Mouse (Mus musculus): ENCODE data around the gene Arpc5l.
"Not testable (repeated sequence)": the region's sequence is repeated elsewhere in the genome, so short reads cannot be mapped to it uniquely, and the experiment has no call there.

The Arpc5l gene

DNA sequence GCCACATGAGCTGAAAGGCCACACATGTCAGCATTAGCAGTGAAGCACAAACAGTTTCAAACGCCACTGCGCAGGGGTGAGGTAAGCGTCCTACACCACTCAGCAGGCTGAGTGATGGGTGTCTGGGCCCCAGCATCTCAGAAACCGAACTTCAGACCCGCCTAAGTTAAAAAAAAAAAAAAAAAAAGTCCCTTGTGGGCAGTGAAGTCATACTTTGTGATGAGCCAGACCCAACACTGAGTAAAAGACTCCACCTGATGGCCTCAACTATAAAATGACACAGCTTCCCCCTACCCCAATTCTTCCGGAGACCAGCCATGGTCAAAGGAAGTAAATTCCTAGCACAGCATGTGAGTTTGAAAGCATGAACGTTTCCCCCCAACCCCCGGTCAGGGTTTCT lies 2.0 kb upstream of the Arpc5l start:
- TF ChIP-seq POU5F1 (IDR thresholded peaks at IDR 0.05; ENCODE audit: borderline replicate concordance, low read length), result no peak
- TF ChIP-seq CTCF (conservative IDR thresholded peaks at IDR 0.05; ENCODE audit: low read length), result no peak
- TF ChIP-seq NANOG (IDR thresholded peaks at IDR 0.05; ENCODE audit: borderline replicate concordance, low read length), result no peak
- Histone ChIP-seq H3K9me3 (ENCODE audit: low read length) (no peaks in the 10 kb centered on the region), H3K36me3 (ENCODE audit: insufficient read depth, low read length) (peaks cover 53% of the 10 kb centered on the region), H3K4me3 (replicated peaks; ENCODE audit: low read length) (peak overlapping the region; percentile 98), H3K4me1 (replicated peaks; ENCODE audit: low read depth, low read length) (peaks cover 67% of the 10 kb centered on the region), H3K27me3 (ENCODE audit: insufficient read depth, low read length) (no peaks in the 10 kb centered on the region)

DNA sequence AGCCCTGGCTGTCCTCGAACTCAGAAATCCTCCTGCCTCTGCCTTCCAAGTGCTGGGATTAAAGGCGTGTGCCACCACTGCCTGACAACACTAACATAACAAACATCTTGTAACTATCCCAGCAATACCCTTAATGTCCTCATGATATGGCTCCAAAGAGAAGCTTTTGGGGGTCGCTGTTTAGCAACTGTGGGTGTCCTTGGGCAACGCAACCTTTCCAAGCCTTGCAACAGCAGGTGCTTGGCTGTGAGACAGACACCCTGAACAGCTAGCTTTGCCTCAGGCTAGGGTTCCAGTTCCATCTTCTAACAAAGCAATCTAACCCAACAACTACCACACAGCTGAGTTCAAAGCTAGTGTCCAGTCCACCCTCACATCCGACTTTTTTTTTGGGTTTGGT lies 1.6 kb upstream of the Arpc5l start:
- Histone ChIP-seq H3K4me1 (replicated peaks; ENCODE audit: low read depth, low read length) (peaks cover 63% of the 10 kb centered on the region), H3K4me3 (replicated peaks; ENCODE audit: low read length) (peak overlapping the region; percentile 98), H3K27me3 (ENCODE audit: insufficient read depth, low read length) (no peaks in the 10 kb centered on the region), H3K36me3 (ENCODE audit: insufficient read depth, low read length) (peaks cover 53% of the 10 kb centered on the region), H3K9me3 (ENCODE audit: low read length) (no peaks in the 10 kb centered on the region)
- no peak for TF ChIP-seq CTCF (conservative IDR thresholded peaks at IDR 0.05; ENCODE audit: low read length)
- no peak for TF ChIP-seq POU5F1 (IDR thresholded peaks at IDR 0.05; ENCODE audit: borderline replicate concordance, low read length)
- TF ChIP-seq NANOG (IDR thresholded peaks at IDR 0.05; ENCODE audit: borderline replicate concordance, low read length), result no peak

DNA sequence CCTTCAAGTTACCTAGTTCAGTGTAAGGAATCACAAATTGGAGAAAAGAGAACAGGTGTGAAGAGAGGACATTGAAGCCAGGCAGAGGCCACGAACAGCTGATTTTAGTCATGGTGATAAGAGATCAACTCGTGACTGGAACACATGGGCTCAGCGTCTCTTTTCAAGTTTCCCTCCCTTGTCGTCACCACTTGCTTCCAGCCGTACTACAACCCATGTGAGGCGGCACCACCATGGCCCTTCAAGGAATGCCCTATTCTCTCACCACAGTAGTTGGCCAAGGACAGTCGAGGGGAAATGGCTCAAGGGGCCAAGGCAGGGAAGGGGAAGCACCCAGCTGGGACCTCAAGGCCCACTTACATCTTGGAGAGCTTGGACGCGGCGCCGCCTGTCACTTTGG lies 776 bp upstream of the Arpc5l start:
- TF ChIP-seq CTCF (conservative IDR thresholded peaks at IDR 0.05; ENCODE audit: low read length) (no peak), NANOG (IDR thresholded peaks at IDR 0.05; ENCODE audit: borderline replicate concordance, low read length) (no peak), POU5F1 (IDR thresholded peaks at IDR 0.05; ENCODE audit: borderline replicate concordance, low read length) (no peak)
- H3K9me3 ChIP-seq (ENCODE audit: low read length), result no peaks in the 10 kb centered on the region
- H3K4me1 ChIP-seq (replicated peaks; ENCODE audit: low read depth, low read length), result peaks cover 63% of the 10 kb centered on the region
- H3K27me3 ChIP-seq (ENCODE audit: insufficient read depth, low read length), result no peaks in the 10 kb centered on the region
- H3K4me3 ChIP-seq (replicated peaks; ENCODE audit: low read length), result peak overlapping the region; percentile 98
- H3K36me3 ChIP-seq (ENCODE audit: insufficient read depth, low read length), result peaks cover 52% of the 10 kb centered on the region

DNA sequence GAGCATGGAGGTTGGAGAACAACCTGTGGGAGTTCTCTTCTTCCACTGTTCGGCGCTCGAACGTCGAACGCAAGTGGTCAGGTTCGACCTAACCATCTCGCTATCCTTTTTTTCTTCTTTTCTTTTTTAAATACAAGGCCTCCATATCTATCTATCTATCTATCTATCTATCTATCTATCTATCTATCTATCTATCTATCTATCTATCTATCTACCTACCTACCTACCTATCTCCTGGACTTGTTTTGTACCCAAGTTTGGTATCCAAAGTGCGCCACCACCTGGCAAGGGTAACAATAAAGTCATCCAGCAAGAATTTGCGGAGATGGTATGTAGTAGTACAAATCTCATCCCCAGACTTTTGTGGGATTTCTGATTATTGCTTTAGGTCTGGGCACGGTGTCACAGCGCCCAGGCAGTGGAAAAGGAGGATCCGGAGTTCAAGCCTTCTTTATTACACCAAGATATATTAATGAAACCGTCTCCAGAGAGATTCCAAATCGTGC lies 479 bp downstream of the Arpc5l start, which contains the start of gene Rpl35:
TSS of gene Rpl35 (minus strand) at position 51 of the 506 bp plus-strand sequence.
- H3K27me3 ChIP-seq (ENCODE audit: insufficient read depth, low read length), result no peaks in the 10 kb centered on the region
- H3K36me3 ChIP-seq (ENCODE audit: insufficient read depth, low read length), result peaks cover 49% of the 10 kb centered on the region
- TF ChIP-seq CTCF (conservative IDR thresholded peaks at IDR 0.05; ENCODE audit: low read length) (peak; percentile 31), NANOG (IDR thresholded peaks at IDR 0.05; ENCODE audit: borderline replicate concordance, low read length) (no peak)
- peak within 1 kb of the TSS; percentile 98 for H3K4me3 ChIP-seq (replicated peaks; ENCODE audit: low read length)
- no peaks in the 10 kb centered on the region for H3K9me3 ChIP-seq (ENCODE audit: low read length)
- H3K4me1 ChIP-seq (replicated peaks; ENCODE audit: low read depth, low read length), result peaks cover 61% of the 10 kb centered on the region

DNA sequence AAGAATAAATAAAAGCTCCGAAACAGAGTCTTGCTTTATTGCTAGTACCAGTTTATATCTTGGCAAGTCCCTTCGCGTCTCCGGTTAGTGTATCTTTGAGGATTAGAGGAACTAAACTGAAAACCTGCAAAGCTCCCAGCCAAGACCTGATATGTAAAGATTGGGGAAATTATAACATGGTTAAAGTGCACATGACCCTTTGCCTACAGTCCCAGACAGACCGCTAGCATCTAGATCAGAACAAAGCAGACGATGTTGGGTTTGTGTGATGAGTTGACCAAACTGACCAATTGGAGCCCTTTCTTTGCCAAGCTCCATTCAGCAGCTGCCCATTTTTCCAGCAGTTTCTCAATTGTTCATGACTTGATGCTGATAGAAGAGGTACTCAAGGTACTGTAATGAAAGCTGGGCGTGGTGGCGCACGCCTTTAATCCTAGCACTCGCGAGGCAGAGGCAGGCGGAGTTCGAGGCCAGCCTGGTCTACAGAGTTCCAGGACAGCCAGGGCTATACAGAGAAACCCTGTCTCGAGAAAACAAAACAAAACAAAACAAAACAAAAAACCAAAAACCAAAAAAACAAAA lies 1.1 kb downstream of the Arpc5l start:
- no peaks in the 10 kb centered on the region for H3K9me3 ChIP-seq (ENCODE audit: low read length)
- H3K27me3 ChIP-seq (ENCODE audit: insufficient read depth, low read length), result no peaks in the 10 kb centered on the region
- H3K36me3 ChIP-seq (ENCODE audit: insufficient read depth, low read length), result peaks cover 49% of the 10 kb centered on the region
- peak overlapping the region; percentile 98 for H3K4me3 ChIP-seq (replicated peaks; ENCODE audit: low read length)
- H3K4me1 ChIP-seq (replicated peaks; ENCODE audit: low read depth, low read length), result peaks cover 60% of the 10 kb centered on the region
- no peak for TF ChIP-seq CTCF (conservative IDR thresholded peaks at IDR 0.05; ENCODE audit: low read length)
- no peak for TF ChIP-seq NANOG (IDR thresholded peaks at IDR 0.05; ENCODE audit: borderline replicate concordance, low read length)
- TF ChIP-seq POU5F1 (IDR thresholded peaks at IDR 0.05; ENCODE audit: borderline replicate concordance, low read length), result no peak

DNA sequence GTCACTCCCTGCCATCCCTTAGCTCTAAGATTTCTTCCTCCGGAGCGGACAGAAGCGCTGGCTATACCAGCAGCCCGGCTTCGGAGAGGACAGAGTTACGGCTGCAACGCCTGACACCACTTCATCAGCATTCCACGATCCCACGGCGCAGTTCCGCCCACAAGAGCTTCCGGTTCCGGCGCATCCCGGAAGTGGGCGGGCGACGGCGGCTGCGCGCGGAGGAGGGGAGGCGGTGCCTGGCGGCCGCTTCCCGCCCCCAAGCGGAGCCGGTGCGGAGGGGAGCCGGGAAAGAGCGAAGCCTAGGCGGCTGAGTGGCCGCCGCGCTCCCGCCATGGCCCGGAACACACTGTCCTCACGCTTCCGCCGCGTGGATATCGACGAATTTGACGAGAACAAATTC lies 2.7 kb downstream of the Arpc5l start:
- Histone ChIP-seq H3K36me3 (ENCODE audit: insufficient read depth, low read length) (peaks cover 49% of the 10 kb centered on the region), H3K4me3 (replicated peaks; ENCODE audit: low read length) (peak overlapping the region; percentile 98), H3K27me3 (ENCODE audit: insufficient read depth, low read length) (no peaks in the 10 kb centered on the region), H3K4me1 (replicated peaks; ENCODE audit: low read depth, low read length) (peaks cover 60% of the 10 kb centered on the region), H3K9me3 (ENCODE audit: low read length) (no peaks in the 10 kb centered on the region)
- TF ChIP-seq NANOG (IDR thresholded peaks at IDR 0.05; ENCODE audit: borderline replicate concordance, low read length), result no peak
- TF ChIP-seq POU5F1 (IDR thresholded peaks at IDR 0.05; ENCODE audit: borderline replicate concordance, low read length), result no peak
- TF ChIP-seq CTCF (conservative IDR thresholded peaks at IDR 0.05; ENCODE audit: low read length), result no peak

DNA sequence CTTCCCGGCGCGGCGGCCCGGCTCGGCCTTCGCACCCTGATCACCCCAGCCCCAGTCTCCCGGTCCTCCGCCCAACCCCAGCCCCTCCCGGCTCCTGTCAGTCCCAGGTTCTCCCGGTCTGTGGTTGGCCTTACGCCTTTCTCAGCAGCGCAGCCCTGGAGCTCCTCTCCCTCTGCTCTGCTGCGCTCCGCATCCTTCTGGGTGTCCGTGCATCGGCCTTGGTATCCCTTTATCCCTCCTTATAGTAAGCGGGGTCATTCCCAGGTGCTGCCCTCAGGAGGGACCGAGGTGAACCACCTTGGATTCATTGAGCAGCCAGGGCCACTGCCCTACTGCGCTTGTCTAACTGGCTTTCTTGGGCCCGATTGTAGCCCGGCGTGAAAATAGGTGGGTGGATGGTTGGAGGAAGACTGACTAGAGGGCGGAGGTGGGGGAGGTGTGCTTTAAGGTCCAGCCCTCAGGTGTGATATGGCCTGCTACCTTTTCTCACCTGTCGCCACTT lies 3.3 kb downstream of the Arpc5l start:
- H3K4me1 ChIP-seq (replicated peaks; ENCODE audit: low read depth, low read length), result peaks cover 62% of the 10 kb centered on the region
- H3K4me3 ChIP-seq (replicated peaks; ENCODE audit: low read length), result peak overlapping the region; percentile 98
- H3K36me3 ChIP-seq (ENCODE audit: insufficient read depth, low read length), result peaks cover 49% of the 10 kb centered on the region
- no peaks in the 10 kb centered on the region for H3K9me3 ChIP-seq (ENCODE audit: low read length)
- no peaks in the 10 kb centered on the region for H3K27me3 ChIP-seq (ENCODE audit: insufficient read depth, low read length)
- no peak for TF ChIP-seq CTCF (conservative IDR thresholded peaks at IDR 0.05; ENCODE audit: low read length)

DNA sequence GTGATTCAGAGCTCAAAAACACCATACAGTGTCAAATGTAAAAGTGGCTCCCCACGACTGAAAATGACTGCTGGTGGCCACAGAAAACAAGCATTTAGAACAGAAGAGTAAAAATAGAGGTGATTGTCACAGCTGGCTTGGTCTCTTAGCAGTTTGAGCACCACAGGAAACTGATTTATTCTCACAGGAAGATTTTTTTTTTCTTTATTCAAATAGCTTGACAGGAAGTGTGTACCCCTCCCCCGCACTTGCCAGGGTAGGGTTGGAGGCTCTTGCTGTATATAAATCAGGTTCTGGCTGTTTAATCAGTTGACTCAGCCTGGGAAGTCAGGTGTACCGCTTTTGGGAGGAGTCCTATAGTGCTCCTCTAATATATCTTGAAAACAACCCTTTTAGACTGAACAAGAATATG lies 3.8 kb downstream of the Arpc5l start:
- H3K27me3 ChIP-seq (ENCODE audit: insufficient read depth, low read length), result no peaks in the 10 kb centered on the region
- no peak for TF ChIP-seq NANOG (IDR thresholded peaks at IDR 0.05; ENCODE audit: borderline replicate concordance, low read length)
- TF ChIP-seq POU5F1 (IDR thresholded peaks at IDR 0.05; ENCODE audit: borderline replicate concordance, low read length), result no peak
- TF ChIP-seq CTCF (conservative IDR thresholded peaks at IDR 0.05; ENCODE audit: low read length), result no peak
- H3K9me3 ChIP-seq (ENCODE audit: low read length), result no peaks in the 10 kb centered on the region
- peaks cover 67% of the 10 kb centered on the region for H3K4me1 ChIP-seq (replicated peaks; ENCODE audit: low read depth, low read length)
- peak overlapping the region; percentile 98 for H3K4me3 ChIP-seq (replicated peaks; ENCODE audit: low read length)
- H3K36me3 ChIP-seq (ENCODE audit: insufficient read depth, low read length), result peaks cover 49% of the 10 kb centered on the region

DNA sequence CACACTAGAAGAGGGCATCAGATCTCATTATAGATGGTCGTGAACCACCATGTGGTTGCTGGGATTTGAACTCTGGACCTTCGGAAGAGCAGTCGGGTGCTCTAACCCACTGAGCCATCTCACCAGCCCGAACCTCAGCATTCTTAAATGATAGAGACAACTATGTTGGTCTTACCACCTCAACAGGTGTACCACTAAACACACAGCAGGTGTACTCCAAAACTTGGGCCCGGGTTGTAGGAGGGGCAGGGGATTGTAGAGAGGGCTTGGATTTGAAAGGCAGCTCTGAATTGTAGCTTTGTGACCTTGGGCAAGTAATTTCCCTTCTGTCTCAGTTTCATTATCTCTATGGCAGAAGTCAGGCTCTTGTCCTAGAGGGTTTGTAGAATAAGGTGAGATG lies 5.0 kb downstream of the Arpc5l start:
- Histone ChIP-seq H3K4me1 (replicated peaks; ENCODE audit: low read depth, low read length) (peaks cover 67% of the 10 kb centered on the region), H3K36me3 (ENCODE audit: insufficient read depth, low read length) (peaks cover 55% of the 10 kb centered on the region)
- H3K27me3 ChIP-seq (ENCODE audit: insufficient read depth, low read length); H3K4me3 ChIP-seq (replicated peaks; ENCODE audit: low read length); H3K9me3 ChIP-seq (ENCODE audit: low read length): not testable (repeated sequence)

Data from E14TG2a.4 (cell line).